Mouse (Mus musculus) bone marrow, adult 2 months (tissue): ENCODE measurements at regions not wholly inside any gene's neighbourhood (a gene's known extent, or its start where the extent isn't known, plus 50 kb on each side); places are given as distances from the start of the nearest gene placed in this dataset.

ENCODE experiments used
- CTCF ChIP-seq: fragments of 200-500 bp; IDR thresholded peaks from 2 replicates; pipeline ENCODE4 v1.5.1; 2011; ENCODE audit warnings: low read length, control low read depth; ENCODE audit not compliant: control insufficient read depth, insufficient read depth
- POLR2A ChIP-seq: fragments of 200-500 bp; IDR thresholded peaks from 2 replicates; pipeline ENCODE4 v1.6.1; 2011; ENCODE audit warnings: low read depth, mild to moderate bottlenecking, control low read depth, low read length, borderline replicate concordance; ENCODE audit not compliant: control insufficient read depth

DNA sequence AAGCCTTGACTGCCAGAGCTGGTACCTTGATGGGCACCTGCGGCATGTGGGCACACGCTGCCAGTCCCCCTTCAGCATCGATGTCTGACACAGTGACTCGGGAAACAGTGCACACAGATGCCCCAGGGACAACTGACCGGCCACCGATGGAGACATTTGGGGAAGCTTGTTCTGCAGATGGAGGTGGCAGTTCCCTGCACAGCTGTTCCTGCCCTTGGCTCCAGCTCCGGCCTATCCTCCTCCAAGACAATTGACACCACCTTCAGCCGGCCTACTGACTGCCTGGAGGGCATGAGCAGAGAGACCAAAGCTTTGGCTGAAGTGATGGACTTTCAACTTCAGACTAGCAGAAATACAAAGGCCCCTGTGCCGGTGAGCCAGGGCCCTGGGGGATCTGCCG, 100.7 kb upstream of the Sulf2 start:
- TF ChIP-seq CTCF (no peak), POLR2A (no peak)
